Mouse (Mus musculus): ENCODE measurements around the gene Gm11549.

The Gm11549 gene

GRCm38 (mm10) chr3:36532738-36533137, 11.1 kb upstream of the Gm11549 start:
- no peaks in the 10 kb centered on the region for H3K36me3 ChIP-seq (ENCODE audit: control insufficient read depth, insufficient read depth, low read length, poor library complexity, severe bottlenecking)
- no peaks in the 10 kb centered on the region for H3K27me3 ChIP-seq (ENCODE audit: control insufficient read depth, insufficient read depth, low read length, poor library complexity, severe bottlenecking)
- peak; percentile 3 for DNase-seq (ENCODE audit: low read depth, low spot score)

- no peaks in the 10 kb centered on the region for H3K27me3 ChIP-seq (ENCODE audit: control insufficient read depth, insufficient read depth, low read length, poor library complexity, severe bottlenecking)
- peak; percentile 29 for DNase-seq (ENCODE audit: low read depth, low spot score)
- H3K36me3 ChIP-seq (ENCODE audit: control insufficient read depth, insufficient read depth, low read length, poor library complexity, severe bottlenecking), result no peaks in the 10 kb centered on the region
Observed at GRCm38 (mm10) chr3:36531979-36532542, 10.4 kb upstream of the Gm11549 start.

DNA sequence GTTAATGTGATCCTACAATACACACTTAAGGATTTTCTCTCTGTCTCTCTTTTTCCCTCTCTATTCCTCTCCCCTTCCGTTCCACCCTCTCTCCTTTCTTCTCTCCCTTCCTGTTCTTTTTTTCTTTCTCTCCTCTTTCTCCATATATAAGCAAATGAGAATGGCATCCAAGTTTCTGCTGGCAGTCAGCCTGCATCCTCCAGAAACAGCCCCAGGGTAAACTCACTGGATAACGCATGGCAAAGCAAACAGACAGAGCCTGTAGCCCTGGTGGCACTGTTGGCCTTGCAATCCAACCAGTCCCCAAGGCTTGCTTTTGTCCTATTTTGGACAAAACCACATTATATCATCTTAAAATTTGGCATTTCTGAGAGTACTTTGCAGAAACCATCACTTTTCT, 9.6 kb upstream of the Gm11549 start:
- Histone ChIP-seq H3K36me3 (ENCODE audit: control insufficient read depth, insufficient read depth, low read length, poor library complexity, severe bottlenecking) (no peaks in the 10 kb centered on the region), H3K27me3 (ENCODE audit: control insufficient read depth, insufficient read depth, low read length, poor library complexity, severe bottlenecking) (no peaks in the 10 kb centered on the region)
- DNase-seq (ENCODE audit: low read depth, low spot score), result no peak

DNA sequence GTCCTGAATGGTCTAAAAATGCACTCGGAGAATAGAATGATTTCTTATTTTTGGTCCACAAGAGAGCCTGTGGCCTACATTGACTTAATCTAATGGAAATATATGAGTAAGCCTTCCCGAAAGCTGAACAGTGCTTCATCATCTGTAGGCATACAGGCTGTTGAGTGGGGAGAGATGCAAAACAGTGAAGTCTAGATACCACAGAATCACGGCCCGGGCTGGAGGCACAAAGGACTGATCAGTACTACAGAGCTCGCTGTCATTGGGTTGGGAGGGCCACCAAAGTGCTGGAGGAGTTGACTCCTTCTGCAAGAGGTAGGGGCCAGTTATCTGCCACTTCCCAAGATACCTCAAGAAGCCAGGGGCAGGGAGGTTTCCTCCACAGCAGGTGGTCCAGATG, 9.2 kb upstream of the Gm11549 start:
- Histone ChIP-seq H3K36me3 (ENCODE audit: control insufficient read depth, insufficient read depth, low read length, poor library complexity, severe bottlenecking) (no peaks in the 10 kb centered on the region), H3K27me3 (ENCODE audit: control insufficient read depth, insufficient read depth, low read length, poor library complexity, severe bottlenecking) (no peaks in the 10 kb centered on the region)
- no peak for DNase-seq (ENCODE audit: low read depth, low spot score)

DNA sequence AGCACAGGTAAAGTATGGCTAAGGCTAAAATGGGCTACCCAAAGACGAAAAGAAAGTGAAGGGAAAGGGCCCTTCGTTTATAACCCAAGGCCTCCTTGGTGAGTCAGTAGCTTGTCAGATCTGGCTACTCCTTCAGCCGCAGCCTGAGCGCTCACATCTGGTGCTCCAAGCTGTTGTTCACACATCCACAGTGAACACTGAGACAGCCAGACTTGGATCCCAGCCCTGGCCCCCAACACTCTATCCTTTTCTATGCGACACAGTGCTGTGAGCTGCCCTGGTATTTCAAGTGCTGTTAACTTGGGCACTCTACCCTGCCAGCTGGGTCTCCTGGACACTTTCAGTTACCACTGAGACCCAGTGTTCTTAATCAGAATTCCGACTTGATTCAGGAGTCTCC, 8.7 kb upstream of the Gm11549 start:
- no peaks in the 10 kb centered on the region for H3K27me3 ChIP-seq (ENCODE audit: control insufficient read depth, insufficient read depth, low read length, poor library complexity, severe bottlenecking)
- H3K36me3 ChIP-seq (ENCODE audit: control insufficient read depth, insufficient read depth, low read length, poor library complexity, severe bottlenecking), result no peaks in the 10 kb centered on the region
- no peak for DNase-seq (ENCODE audit: low read depth, low spot score)

GRCm38 (mm10) chr3:36524466-36524865, 2.9 kb upstream of the Gm11549 start:
- Histone ChIP-seq H3K27me3 (ENCODE audit: control insufficient read depth, insufficient read depth, low read length, poor library complexity, severe bottlenecking) (no peaks in the 10 kb centered on the region; the same call in 1 of the 2 replicates), H3K36me3 (ENCODE audit: control insufficient read depth, insufficient read depth, low read length, poor library complexity, severe bottlenecking) (no peaks in the 10 kb centered on the region)
- no peak for DNase-seq (ENCODE audit: low read depth, low spot score)

DNA sequence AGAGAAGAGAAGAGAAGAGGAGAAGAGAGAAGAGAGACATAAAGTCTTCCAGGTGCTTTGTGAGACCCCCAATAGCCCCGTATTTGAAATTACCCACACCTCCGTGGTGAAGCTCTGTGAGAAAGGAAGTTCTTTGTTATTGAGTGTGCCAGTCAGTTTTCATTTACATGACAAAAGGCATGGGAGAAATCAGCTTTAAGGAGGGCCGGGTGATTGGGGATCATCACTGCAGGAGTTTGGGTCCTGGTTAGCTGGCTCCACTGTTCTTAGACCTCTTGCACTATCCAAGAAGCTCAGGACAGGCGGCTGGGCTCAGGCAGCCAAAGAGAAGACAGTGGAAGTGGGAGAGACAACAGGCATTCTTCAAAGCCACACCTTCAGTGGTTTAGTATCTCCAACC, 524 bp upstream of the Gm11549 start:
- no peaks in the 10 kb centered on the region for H3K36me3 ChIP-seq (ENCODE audit: control insufficient read depth, insufficient read depth, low read length, poor library complexity, severe bottlenecking)

DNA sequence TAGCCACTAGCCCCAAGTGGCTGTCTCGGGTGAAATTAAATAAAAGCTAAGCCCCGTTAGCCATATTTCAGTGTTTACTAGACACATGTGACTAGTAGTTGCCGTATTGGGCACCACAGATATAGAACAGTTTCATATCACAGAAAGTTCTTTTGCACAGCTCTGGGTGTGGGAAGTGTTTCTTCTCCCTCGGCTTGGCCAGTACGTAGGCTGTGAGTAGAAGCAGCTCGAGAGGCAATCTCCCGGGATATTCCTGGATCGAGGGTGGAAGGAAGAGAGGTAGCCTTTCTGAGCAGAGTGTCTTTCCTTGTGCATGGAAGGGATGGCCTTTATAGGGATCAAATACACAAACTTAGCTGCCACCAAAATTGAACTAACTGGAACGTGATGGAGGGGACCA, 5.4 kb downstream of the Gm11549 start:
- DNase-seq (ENCODE audit: low read depth, low spot score), result no peak
- no peaks in the 10 kb centered on the region for H3K36me3 ChIP-seq (ENCODE audit: control insufficient read depth, insufficient read depth, low read length, poor library complexity, severe bottlenecking)
- no peaks in the 10 kb centered on the region for H3K27me3 ChIP-seq (ENCODE audit: control insufficient read depth, insufficient read depth, low read length, poor library complexity, severe bottlenecking)

More for the DNA sequence above, 524 bp upstream of the Gm11549 start:
- no peaks in the 10 kb centered on the region; the same call in 1 of the 2 replicates for H3K27me3 ChIP-seq (ENCODE audit: control insufficient read depth, insufficient read depth, low read length, poor library complexity, severe bottlenecking)
- no peak for DNase-seq (ENCODE audit: low read depth, low spot score)

DNA sequence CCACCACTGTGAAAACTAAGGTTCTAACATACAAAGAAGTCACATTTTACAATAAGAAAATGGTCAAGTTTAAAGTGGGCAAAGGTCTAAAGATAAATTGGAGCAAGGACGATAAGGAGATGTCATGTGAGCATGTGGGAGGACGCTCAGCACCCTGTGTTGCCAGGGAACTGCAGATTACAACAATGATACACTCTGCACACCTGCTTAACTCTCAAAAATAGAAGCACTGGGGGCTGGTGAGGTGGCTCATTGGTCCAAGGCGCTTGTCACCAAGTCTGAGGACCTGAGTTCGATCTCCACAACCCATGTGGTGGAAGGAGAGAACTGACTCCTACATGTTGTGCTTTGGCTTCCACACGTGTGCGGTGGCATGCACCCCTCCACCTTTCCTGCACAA, 10.1 kb downstream of the Gm11549 start:
- no peak for DNase-seq (ENCODE audit: low read depth, low spot score)
- no peaks in the 10 kb centered on the region for H3K27me3 ChIP-seq (ENCODE audit: control insufficient read depth, insufficient read depth, low read length, poor library complexity, severe bottlenecking)
- no peaks in the 10 kb centered on the region for H3K36me3 ChIP-seq (ENCODE audit: control insufficient read depth, insufficient read depth, low read length, poor library complexity, severe bottlenecking)

GRCm38 (mm10) chr3:36505809-36506735, 15.5 kb downstream of the Gm11549 start:
- H3K36me3 ChIP-seq (ENCODE audit: control insufficient read depth, insufficient read depth, low read length, poor library complexity, severe bottlenecking), result no peaks in the 10 kb centered on the region
- H3K27me3 ChIP-seq (ENCODE audit: control insufficient read depth, insufficient read depth, low read length, poor library complexity, severe bottlenecking), result no peaks in the 10 kb centered on the region
- DNase-seq (ENCODE audit: low read depth, low spot score), result no peak

- Histone ChIP-seq H3K27me3 (ENCODE audit: control insufficient read depth, insufficient read depth, low read length, poor library complexity, severe bottlenecking) (no peaks in the 10 kb centered on the region), H3K36me3 (ENCODE audit: control insufficient read depth, insufficient read depth, low read length, poor library complexity, severe bottlenecking) (no peaks in the 10 kb centered on the region)
- no peak for DNase-seq (ENCODE audit: low read depth, low spot score)
Observed at GRCm38 (mm10) chr3:36505306-36505705, 16.3 kb downstream of the Gm11549 start.

- Histone ChIP-seq H3K27me3 (ENCODE audit: control insufficient read depth, insufficient read depth, low read length, poor library complexity, severe bottlenecking) (no peaks in the 10 kb centered on the region), H3K36me3 (ENCODE audit: control insufficient read depth, insufficient read depth, low read length, poor library complexity, severe bottlenecking) (no peaks in the 10 kb centered on the region)
- DNase-seq (ENCODE audit: low read depth, low spot score), result no peak
Observed at GRCm38 (mm10) chr3:36501546-36501945, 20.1 kb downstream of the Gm11549 start.

- no peak for DNase-seq (ENCODE audit: low read depth, low spot score)
- no peaks in the 10 kb centered on the region; the same call in 1 of the 2 replicates for H3K27me3 ChIP-seq (ENCODE audit: control insufficient read depth, insufficient read depth, low read length, poor library complexity, severe bottlenecking)
Observed at GRCm38 (mm10) chr3:36500976-36501375, 20.6 kb downstream of the Gm11549 start.

GRCm38 (mm10) chr3:36499418-36499817, 22.2 kb downstream of the Gm11549 start:
- Histone ChIP-seq H3K27me3 (ENCODE audit: control insufficient read depth, insufficient read depth, low read length, poor library complexity, severe bottlenecking) (no peaks in the 10 kb centered on the region; the same call in 1 of the 2 replicates), H3K36me3 (ENCODE audit: control insufficient read depth, insufficient read depth, low read length, poor library complexity, severe bottlenecking) (no peaks in the 10 kb centered on the region)
- no peak for DNase-seq (ENCODE audit: low read depth, low spot score)

More at GRCm38 (mm10) chr3:36500976-36501375, 20.6 kb downstream of the Gm11549 start:
- no peaks in the 10 kb centered on the region for H3K36me3 ChIP-seq (ENCODE audit: control insufficient read depth, insufficient read depth, low read length, poor library complexity, severe bottlenecking)

- no peak for DNase-seq (ENCODE audit: low read depth, low spot score)
- Histone ChIP-seq H3K27me3 (ENCODE audit: control insufficient read depth, insufficient read depth, low read length, poor library complexity, severe bottlenecking) (no peaks in the 10 kb centered on the region; the same call in 1 of the 2 replicates), H3K36me3 (ENCODE audit: control insufficient read depth, insufficient read depth, low read length, poor library complexity, severe bottlenecking) (no peaks in the 10 kb centered on the region)
Observed at GRCm38 (mm10) chr3:36498224-36498623, 23.4 kb downstream of the Gm11549 start.

Measured in splenic B cell, adult 2 months (primary cell).